Mouse (Mus musculus) cerebellum, adult 11-12 months (tissue): ENCODE measurements at regions not wholly inside any gene's neighbourhood (a gene's known extent, or its start where the extent isn't known, plus 50 kb on each side); places are given as distances from the start of the nearest gene placed in this dataset.

Experiments
- DNase-seq: peaks from one replicate; pipeline ENCODE4 v3.0.0; 2022

DNA sequence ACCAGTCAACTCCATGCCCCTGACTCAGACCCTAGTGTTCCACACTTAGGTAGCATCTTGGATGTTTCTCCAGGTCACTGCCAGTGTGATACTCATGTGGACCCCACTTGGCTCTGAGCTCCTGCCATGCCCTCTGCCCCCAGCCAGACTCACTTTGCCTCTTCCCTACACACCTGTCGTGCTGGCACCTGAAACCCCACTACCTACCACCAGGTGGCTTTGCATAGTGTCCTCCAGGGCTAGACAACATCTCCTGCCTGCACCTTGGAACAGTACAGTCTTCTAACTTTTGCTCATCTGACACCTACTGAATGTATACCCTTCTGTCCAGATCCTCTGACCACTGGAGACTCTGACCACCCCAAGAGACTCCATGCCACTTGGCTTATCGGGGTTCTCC, 80.6 kb downstream of the Fam53a start:
- no peak for DNase-seq

- peak; percentile 17 for DNase-seq
Measured at GRCm38 (mm10) chr5:33543372-33543771, 86.1 kb downstream of the Fam53a start.

DNA sequence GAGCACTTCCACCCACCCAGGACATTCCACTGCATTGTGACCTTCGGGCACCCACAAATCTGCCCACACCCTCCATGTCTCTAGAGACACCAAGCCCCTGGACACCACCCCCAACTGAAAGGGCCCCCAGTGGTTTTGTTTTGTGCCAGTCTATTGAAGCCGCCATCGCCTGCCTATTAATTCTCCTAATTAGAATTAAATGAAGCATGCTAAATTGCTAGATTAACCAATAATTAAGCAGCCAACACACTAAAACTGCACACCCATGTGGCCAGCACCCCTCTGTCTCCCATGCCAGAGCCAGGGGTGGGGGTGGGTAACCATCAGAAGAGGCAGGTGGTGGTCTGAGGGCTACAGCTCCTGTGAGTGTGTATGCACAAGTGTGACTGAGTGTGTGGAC, 86.8 kb downstream of the Fam53a start:
- DNase-seq = no peak

- DNase-seq = peak; percentile 14
Measured at GRCm38 (mm10) chr5:33542000-33542554, 87.4 kb downstream of the Fam53a start.

- no peak for DNase-seq
Measured at GRCm38 (mm10) chr5:33540259-33540658, 89.2 kb downstream of the Fam53a start.

DNA sequence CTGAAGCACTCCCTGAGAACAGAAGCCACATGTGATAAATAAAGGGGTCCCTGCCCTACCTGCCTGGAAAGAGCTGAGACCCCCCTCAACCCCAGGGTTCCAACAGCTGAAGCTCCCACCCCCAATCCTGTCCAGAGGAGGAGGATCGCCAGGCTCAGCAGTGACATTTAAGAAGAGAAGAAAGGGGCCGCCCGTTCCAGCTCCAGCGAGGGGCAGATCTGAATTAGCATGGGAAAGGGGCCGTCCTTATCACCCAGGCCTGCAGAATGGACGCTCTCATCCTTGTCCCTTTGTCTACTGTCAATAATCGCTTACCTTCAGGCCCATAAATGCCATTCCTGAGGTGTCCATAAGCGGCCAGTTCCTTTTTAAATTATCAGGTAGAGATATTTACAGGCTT, 92.0 kb downstream of the Fam53a start:
- DNase-seq = no peak

GRCm38 (mm10) chr5:33537017-33537416, 92.4 kb downstream of the Fam53a start:
- DNase-seq = no peak

DNA sequence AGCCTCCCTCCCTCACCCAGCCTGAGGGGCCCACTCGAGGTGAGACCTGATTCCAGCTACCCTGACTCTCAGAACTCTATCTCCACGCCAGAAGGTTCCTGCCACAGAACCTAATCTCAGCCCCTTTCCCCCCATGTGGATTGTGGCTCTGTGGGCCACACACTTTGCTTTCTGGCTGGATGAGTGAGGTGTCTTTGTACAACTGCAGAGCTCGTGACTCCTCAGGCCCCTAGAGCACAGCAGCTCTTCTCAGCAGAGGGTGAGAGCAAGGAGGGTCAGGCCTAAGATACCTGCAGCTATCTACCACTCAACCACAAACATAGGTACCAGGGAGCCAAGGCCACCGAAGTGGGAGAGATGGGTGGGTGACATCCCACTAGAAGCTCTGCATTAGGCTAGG, 93.2 kb downstream of the Fam53a start:
- no peak for DNase-seq

GRCm38 (mm10) chr5:33535145-33536010, 94.1 kb downstream of the Fam53a start:
- DNase-seq = no peak

- DNase-seq = no peak
Measured at GRCm38 (mm10) chr5:33534345-33534744, 95.1 kb downstream of the Fam53a start.

GRCm38 (mm10) chr5:33533185-33533584, 96.2 kb downstream of the Fam53a start:
- no peak for DNase-seq

GRCm38 (mm10) chr5:33531263-33531662, 97.5 kb upstream of the Nkx1-1 start:
- no peak for DNase-seq

DNA sequence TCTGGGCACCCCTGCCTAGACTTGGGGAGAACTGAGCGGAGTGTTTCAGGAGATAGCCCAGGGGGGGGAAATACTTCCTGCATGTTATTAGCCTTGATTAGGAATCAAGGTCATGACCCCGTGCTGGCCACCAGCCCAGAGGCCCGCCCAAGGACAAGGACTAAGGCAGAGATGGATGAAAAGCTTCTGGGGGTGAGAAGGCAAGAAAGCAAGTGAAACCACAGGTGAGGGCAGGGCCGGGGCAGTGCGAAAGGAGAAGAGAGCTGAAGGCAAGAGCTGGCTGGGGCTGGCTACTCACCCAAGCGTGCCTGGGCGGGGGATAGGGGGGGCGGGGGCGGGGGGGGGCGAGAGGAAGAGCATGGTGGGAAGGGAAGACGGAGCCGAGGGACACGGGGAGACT, 96.0 kb upstream of the Nkx1-1 start:
- DNase-seq = no peak

DNA sequence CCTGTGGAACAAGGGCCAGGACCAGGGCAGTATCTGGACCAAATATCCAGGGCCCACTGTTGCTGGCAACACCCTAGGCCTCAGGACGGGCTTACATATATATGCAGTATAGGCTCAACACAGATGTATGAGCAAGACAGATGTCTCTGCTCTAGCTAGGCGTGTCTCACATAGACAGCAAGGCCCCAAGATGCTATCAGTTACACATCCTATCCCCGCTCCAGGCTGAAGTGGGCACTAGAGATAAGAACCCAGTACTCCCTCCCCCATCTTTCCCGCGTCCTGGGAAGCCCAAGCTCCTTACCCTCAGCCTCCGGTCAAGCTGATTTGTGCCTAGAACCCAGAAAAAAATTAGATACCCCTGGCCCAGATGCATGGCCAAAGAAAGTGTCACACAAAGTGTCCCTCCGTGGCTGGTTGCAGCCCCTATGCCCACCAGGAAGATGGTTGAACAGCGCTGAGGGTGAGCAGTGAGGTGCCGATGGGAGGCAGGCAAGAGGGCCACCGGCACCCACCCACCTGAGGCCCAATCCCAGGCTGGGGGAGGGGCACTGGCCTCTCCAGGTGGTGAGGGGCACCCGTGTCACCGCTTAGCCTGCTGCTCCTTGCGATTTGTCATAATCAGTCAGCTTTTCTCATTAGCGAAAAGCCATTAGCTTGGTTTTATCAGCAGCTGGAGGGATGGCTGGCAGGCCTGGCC, 95.3 kb upstream of the Nkx1-1 start:
- DNase-seq = no peak

GRCm38 (mm10) chr5:33527750-33528149, 94.0 kb upstream of the Nkx1-1 start:
- DNase-seq = no peak

- no peak for DNase-seq
Measured at GRCm38 (mm10) chr5:33527316-33527715, 93.5 kb upstream of the Nkx1-1 start.

DNA sequence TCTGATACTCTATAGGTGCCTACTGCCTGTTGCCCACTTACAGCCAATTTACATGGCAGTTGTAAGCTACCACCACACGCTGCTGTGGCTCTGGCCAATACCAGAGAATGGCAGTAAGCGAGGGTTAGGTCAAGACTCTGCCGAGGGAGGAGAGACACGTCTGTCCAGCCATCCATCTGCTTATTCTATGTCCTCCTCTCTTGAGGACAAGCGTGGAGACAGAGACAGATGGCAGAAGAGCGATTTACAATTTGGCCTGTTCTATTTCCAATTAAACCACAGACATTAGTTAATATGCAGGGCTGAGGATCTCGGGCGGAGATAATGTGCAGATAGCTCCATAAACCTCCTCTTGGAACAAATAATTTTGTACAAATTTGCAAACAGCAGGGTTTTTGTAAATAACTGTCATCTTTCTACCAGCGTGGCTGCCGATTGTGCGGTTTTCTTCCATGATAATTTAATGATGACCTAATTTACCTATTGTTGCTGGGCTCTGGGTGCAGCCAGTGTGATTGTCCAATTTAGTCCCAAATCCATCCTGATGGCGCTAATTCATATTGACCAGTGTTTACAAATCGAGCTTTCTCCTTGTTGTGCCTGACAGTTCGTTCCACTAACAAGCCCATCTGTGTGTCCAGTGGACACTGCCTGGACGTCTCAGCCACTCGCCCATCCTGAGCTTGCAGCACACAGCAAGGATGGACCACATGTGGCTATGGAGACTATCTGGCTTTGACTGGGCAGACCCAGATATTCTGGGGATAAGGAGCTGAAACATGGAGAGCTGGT, 88.4 kb upstream of the Nkx1-1 start:
- DNase-seq = no peak

- no peak for DNase-seq
Measured at GRCm38 (mm10) chr5:33520856-33521255, 87.1 kb upstream of the Nkx1-1 start.

DNA sequence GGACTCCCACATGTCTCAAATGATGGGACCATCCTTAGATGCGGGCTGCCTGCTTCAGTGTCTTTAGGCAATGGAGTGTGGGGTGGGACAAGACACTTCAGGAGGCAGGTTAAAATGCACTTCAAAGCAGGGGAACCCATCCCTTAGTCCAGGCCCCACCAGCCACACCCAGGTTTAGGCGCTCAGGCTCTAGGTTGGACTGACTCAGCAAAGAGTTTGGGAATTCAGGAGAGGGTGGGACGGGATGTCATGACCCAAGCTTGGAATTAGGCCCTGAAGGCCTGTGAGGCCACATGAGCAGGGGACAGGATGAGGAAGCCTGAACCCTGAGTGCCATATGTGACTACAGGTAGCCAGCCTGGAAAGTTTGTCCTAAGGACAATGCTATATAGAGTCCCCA, 85.6 kb upstream of the Nkx1-1 start:
- DNase-seq = no peak

DNA sequence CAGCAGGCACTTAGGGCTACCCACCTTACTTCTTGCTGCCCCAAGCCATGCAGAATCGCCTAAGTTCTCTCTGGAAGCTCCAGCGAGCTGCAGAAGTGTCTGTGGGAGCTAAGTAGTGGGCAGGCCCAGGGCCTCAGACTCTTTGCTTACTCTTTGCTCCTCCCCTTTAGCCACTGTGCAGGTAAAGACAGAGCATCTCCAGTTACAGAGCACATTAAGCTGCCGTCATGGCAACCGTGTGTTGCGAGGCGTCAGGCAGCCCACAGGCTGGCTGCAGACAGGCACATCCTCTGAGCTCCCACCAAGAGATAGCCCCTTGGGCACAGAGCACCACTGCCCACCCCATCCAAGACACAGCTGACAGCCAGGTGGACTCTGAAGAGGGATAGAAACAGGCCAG, 85.1 kb upstream of the Nkx1-1 start:
- DNase-seq = no peak

- DNase-seq = no peak
Measured at GRCm38 (mm10) chr5:33517625-33518024, 83.8 kb upstream of the Nkx1-1 start.

DNA sequence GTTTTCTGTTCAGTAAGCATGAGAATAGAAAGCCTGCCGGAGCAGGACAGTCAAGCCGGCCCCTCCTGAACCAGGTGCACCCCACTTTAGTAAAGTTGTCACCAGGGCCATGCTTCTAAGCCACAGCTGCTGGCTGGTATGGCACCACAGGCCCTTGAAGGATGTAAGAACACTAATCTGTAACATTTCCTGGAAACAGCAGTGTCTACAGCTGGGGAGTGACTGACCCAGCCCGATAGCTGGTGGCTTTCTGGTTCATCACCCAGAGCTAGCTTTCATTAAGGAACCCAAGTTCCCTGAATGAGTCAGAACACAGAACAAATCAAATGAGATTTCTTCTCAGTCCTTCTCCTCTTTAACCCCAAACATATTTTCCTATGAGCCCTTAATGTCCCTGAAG, 82.4 kb upstream of the Nkx1-1 start:
- DNase-seq = no peak

DNA sequence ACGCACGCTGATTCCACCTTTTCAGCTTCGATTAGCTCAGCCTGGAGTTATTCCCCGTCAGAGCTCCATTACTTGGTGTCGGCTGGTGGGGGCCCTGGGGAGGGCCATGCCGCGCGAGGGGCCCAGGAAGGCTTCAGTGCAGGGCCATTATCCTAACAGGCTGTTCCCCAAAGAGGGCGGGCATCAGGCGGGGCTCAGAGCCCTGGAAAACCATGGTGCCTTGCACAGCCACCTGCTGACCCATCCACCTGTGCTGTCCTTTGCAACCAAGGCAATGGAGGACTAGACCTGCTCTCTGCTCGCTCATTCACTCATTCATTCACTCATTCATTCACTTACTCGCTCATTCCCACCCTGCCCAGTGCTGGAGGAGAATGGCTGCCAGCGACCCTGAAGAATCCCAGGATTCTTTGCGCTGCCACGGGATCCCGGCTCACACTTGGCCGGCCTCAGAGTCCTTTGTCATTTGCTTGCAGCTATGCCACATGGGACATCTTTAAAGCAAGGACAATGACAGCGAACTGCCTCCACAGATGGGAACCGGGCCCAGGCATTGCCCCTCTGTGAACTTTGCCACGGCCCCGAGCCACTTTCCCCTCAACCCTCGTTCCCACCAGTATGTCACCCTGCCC, 78.6 kb upstream of the Nkx1-1 start:
- DNase-seq = peak; percentile 7
